Mouse (Mus musculus) heart, embryonic 11.5 days (tissue): ENCODE measurements around the gene Bfsp1. TPM values are rescaled to one million over a fixed set of nuclear protein-coding genes. Genes with fewer than 3 reads are reported as not detected.

Source experiments
- ATAC-seq: fragments of 200-750 bp; cut with Nextera tagmentation; replicated peaks from 2 replicates; pipeline ENCODE4 v1.8.0; 2017; ENCODE audit warnings: moderate library complexity; ENCODE audit not compliant: insufficient number of reproducible peaks, low FRiP score, low TSS enrichment
- H3K27ac ChIP-seq: fragments of 300-500 bp; sonication (generic); 2 replicates; pipeline ENCODE4 v1.5.1; 2014; ENCODE audit warnings: mild to moderate bottlenecking, low read depth, low read length
- H3K27me3 ChIP-seq: fragments of 300-500 bp; sonication (generic); 2 replicates; pipeline ENCODE4 v1.6.1; 2014; ENCODE audit warnings: mild to moderate bottlenecking, low read length, mixed read lengths; ENCODE audit not compliant: control insufficient read depth, insufficient read depth
- H3K36me3 ChIP-seq: fragments of 300-500 bp; sonication (generic); 2 replicates; pipeline ENCODE4 v1.6.1; 2014; ENCODE audit warnings: mild to moderate bottlenecking, low read length, moderate library complexity, mixed read lengths; ENCODE audit not compliant: control insufficient read depth, insufficient read depth
- H3K4me1 ChIP-seq: fragments of 300-500 bp; sonication (generic); 2 replicates; pipeline ENCODE4 v1.6.1; 2014; ENCODE audit warnings: low read length; ENCODE audit not compliant: control insufficient read depth, insufficient read depth
- H3K4me2 ChIP-seq: fragments of 300-500 bp; sonication (generic); 2 replicates; pipeline ENCODE4 v1.6.1; 2014; ENCODE audit warnings: mild to moderate bottlenecking, moderate library complexity
- H3K4me3 ChIP-seq: fragments of 300-500 bp; sonication (generic); 2 replicates; pipeline ENCODE4 v1.5.1; 2014; ENCODE audit warnings: low read depth, low read length
- H3K9ac ChIP-seq: fragments of 300-500 bp; sonication (generic); 2 replicates; pipeline ENCODE4 v1.6.1; 2014; ENCODE audit warnings: mild to moderate bottlenecking, low read depth, low read length, moderate library complexity
- H3K9me3 ChIP-seq: fragments of 300-500 bp; sonication (generic); replicated peaks from 2 replicates; pipeline ENCODE4 v1.6.1; 2016; ENCODE audit warnings: low read length; ENCODE audit not compliant: control insufficient read depth
- WGBS: fragments of 180-500 bp; shearing (Covaris S2); extraction: QIAGEN DNeasy Blood & Tissue Kit; methylation state at CpG from one replicate; pipeline ENCODE4 v1.1.7; 2014; ENCODE audit not compliant: insufficient replicate concordance; 5-methylcytosine and 5-hydroxymethylcytosine counted together
- polyA plus RNA-seq: library from polyadenylated mRNA; unstranded; fragments of >200 nt; fragmentation: Nextera tagmentation; extraction: Ambion mirVana; gene quantifications from 2 replicates; pipeline ENCODE4 v1.2.1, GENCODE M21; 2014

Gene Bfsp1
- polyA plus RNA-seq, 1 experiment from 2014 or later, result 1.5 TPM

GRCm38 (mm10) chr2:143844779-143845178 lies 18.2 kb downstream of the Bfsp1 start:
- Histone ChIP-seq H3K4me3 (no peak overlapping the region), H3K4me1 (peaks cover 6% of the 10 kb centered on the region; the same call in 1 of the 2 replicates), H3K36me3 (no peaks in the 10 kb centered on the region), H3K4me2 (no peak overlapping the region), H3K27me3 (no peaks in the 10 kb centered on the region), H3K9me3 (no peaks in the 10 kb centered on the region), H3K9ac (no peak overlapping the region), H3K27ac (no peak overlapping the region)
- WGBS, result 74% methylated on average over 5 of the region's 5 CpGs
- ATAC-seq, result no peak

DNA sequence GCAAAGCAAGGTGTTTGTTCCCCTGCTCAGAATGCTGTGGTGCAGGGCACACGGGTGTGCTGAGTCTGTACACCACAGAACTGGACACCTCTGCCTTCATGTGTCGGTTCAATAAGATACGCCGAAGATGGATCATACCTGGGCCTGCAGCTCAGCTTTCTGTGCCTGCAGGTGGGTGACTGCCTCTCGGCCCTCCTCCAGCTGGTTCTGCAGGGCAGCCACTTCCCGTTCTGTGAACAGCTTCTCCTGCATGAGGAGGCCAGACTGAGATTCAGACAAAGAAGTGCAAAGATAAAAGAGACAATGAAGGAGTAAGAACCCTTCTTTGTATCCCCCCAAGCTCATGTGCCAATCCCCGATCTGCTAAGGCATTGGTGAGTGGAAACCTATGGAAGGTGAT lies 21.4 kb downstream of the Bfsp1 start:
- H3K4me1 ChIP-seq, result no peaks in the 10 kb centered on the region
- no peaks in the 10 kb centered on the region for H3K36me3 ChIP-seq
- no peaks in the 10 kb centered on the region for H3K27me3 ChIP-seq
- 80% methylated on average over 7 of the region's 7 CpGs for WGBS
- no peak for ATAC-seq
- no peak overlapping the region for H3K9ac ChIP-seq
- H3K9me3 ChIP-seq, result no peaks in the 10 kb centered on the region
- H3K4me2 ChIP-seq, result no peak overlapping the region
- no peak overlapping the region for H3K27ac ChIP-seq
- no peak overlapping the region for H3K4me3 ChIP-seq

DNA sequence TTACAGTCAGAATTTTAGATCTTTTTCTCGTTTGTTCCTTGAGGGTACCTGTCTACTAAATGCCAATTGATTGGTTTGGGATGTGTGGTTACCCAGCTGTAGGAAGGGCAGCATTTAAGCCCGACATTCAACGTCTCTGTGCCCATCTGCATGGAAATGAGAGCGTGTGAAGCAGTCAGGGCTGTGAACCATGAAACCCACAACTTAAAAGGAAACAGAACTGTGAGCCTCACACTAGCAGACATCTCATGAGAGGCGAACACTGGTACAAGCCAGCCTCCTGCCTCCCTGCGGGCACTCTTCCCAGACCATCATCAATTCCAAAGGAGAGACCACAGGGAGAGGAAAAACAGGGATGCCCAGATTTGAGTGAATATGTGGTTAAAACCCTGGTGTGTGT lies 22.1 kb downstream of the Bfsp1 start:
- ATAC-seq, result no peak
- no peaks in the 10 kb centered on the region for H3K27me3 ChIP-seq
- H3K9ac ChIP-seq, result no peak overlapping the region
- no peaks in the 10 kb centered on the region for H3K9me3 ChIP-seq
- no peaks in the 10 kb centered on the region for H3K36me3 ChIP-seq
- no peaks in the 10 kb centered on the region for H3K4me1 ChIP-seq
- H3K4me3 ChIP-seq, result no peak overlapping the region
- 81% methylated on average over 6 of the region's 6 CpGs for WGBS
- H3K4me2 ChIP-seq, result no peak overlapping the region
- no peak overlapping the region for H3K27ac ChIP-seq

DNA sequence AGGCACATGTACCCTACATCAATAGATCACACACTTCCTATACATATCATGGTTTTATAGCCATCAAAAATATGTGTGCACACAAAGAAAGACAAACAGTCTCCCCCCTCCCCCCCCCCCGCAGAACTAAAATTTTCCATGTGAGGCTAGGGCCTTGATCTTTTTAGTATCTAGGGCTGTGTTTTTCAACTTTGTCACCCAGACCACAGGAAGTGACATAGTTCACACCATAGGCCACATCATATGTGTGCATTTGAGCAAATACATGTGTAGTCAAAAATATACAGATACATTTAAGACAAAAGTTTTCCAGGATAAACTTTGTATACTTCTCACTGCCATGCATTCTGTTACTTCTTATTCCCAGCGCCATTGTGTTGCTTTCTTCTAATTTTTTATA lies 23.5 kb downstream of the Bfsp1 start:
- ATAC-seq, result no peak
- WGBS, result 86% methylated on average over 2 of the region's 2 CpGs
- no peaks in the 10 kb centered on the region for H3K9me3 ChIP-seq
- H3K27me3 ChIP-seq, result no peaks in the 10 kb centered on the region
- H3K27ac ChIP-seq, result no peak overlapping the region
- H3K9ac ChIP-seq, result no peak overlapping the region
- H3K4me1 ChIP-seq, result no peaks in the 10 kb centered on the region
- no peak overlapping the region for H3K4me2 ChIP-seq
- no peak overlapping the region for H3K4me3 ChIP-seq
- H3K36me3 ChIP-seq, result no peaks in the 10 kb centered on the region

DNA sequence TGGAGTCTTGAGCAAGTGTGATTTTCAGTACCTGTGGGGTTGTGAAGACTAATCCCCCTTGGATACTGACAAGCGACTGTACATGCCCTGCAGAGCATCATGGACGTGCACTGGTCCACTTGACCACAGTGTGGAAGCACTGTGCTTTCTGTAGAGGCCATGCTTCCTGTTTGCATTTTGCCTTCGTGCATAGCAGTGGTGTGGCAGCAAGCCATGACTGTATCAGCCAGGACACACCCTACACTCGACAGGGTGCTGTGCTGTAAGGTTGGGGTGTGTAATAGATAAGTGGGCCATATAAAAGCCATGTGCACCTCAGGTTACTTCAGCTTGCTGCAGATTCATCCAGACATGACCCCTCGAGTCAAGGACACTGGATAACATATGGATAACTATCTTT lies 24.3 kb downstream of the Bfsp1 start:
- 48% methylated on average over 5 of the region's 5 CpGs for WGBS

DNA sequence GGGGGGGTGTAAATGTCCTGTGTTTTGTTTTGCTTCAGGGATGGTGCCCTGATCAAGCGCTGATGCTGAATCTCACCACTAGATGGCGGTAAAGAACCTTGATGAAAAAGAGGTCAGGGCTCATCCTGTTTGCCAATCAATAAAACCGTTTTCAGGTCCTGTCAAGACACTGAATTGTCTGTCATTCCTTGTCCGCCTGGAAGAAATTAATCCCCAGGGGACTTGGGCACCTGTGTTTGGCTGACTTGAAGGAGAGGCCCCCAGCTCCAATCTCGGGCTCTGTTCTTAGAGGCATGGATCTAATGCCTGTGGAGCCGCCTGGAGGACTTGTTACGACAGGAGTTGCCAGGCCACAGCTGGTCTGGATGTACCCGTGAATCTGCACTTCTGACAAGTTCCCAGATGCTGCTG lies 25.7 kb downstream of the Bfsp1 start:
- no peak for ATAC-seq
- no peak overlapping the region for H3K27ac ChIP-seq
- WGBS, result 2% methylated on average over 8 of the region's 8 CpGs
- no peaks in the 10 kb centered on the region for H3K9me3 ChIP-seq
- peaks cover 4% of the 10 kb centered on the region; the same call in 1 of the 2 replicates for H3K4me1 ChIP-seq
- no peaks in the 10 kb centered on the region for H3K27me3 ChIP-seq
- H3K9ac ChIP-seq, result peak overlapping the region; percentile 43; the same call in 1 of the 2 replicates
- peak overlapping the region; percentile 22; the same call in 1 of the 2 replicates for H3K4me3 ChIP-seq
- H3K4me2 ChIP-seq, result peak overlapping the region; percentile 69
- H3K36me3 ChIP-seq, result no peaks in the 10 kb centered on the region

More for the DNA sequence above, 24.3 kb downstream of the Bfsp1 start:
- Histone ChIP-seq H3K9ac (no peak overlapping the region), H3K9me3 (no peaks in the 10 kb centered on the region), H3K36me3 (no peaks in the 10 kb centered on the region), H3K4me3 (no peak overlapping the region), H3K4me1 (peaks cover 4% of the 10 kb centered on the region; the same call in 1 of the 2 replicates), H3K27ac (no peak overlapping the region), H3K27me3 (no peaks in the 10 kb centered on the region), H3K4me2 (no peak overlapping the region)
- ATAC-seq, result 0 out of 2 replicates have a peak, but pooled peaks have one; percentile 47

DNA sequence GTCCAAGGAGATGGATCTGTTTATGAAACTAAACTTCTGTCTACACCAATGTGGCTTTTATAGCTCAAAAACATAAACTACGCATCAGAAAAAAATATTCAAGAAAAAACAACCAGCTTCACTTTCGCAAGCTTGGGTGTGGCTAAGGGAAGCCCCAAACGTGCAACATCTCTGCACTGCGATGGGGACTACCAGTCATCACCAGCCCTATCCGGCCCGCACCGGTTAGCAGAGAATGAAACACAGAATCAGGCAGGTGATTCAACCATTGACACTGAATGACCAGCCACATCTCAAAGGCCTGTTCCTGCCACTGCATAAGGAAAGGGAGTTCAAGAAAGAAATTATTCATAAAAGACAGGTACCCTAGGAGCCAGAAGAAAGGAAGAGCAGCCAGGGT lies 27.2 kb downstream of the Bfsp1 start:
- H3K9ac ChIP-seq, result no peak overlapping the region
- H3K27me3 ChIP-seq, result no peaks in the 10 kb centered on the region
- no peaks in the 10 kb centered on the region for H3K36me3 ChIP-seq
- H3K4me2 ChIP-seq, result no peak overlapping the region
- no peak for ATAC-seq
- 84% methylated on average over 7 of the region's 7 CpGs for WGBS
- H3K4me3 ChIP-seq, result no peak overlapping the region
- peaks cover 4% of the 10 kb centered on the region; the same call in 1 of the 2 replicates for H3K4me1 ChIP-seq
- no peak overlapping the region for H3K27ac ChIP-seq
- no peaks in the 10 kb centered on the region for H3K9me3 ChIP-seq

- no peak for ATAC-seq
- Histone ChIP-seq H3K4me3 (no peak overlapping the region), H3K9me3 (no peaks in the 10 kb centered on the region), H3K4me1 (peaks cover 4% of the 10 kb centered on the region; the same call in 1 of the 2 replicates), H3K27ac (no peak overlapping the region), H3K27me3 (no peaks in the 10 kb centered on the region), H3K4me2 (no peak overlapping the region), H3K9ac (no peak overlapping the region), H3K36me3 (no peaks in the 10 kb centered on the region)
- 53% methylated on average over 6 of the region's 6 CpGs for WGBS
Observed at GRCm38 (mm10) chr2:143834082-143834481, 28.9 kb downstream of the Bfsp1 start.

DNA sequence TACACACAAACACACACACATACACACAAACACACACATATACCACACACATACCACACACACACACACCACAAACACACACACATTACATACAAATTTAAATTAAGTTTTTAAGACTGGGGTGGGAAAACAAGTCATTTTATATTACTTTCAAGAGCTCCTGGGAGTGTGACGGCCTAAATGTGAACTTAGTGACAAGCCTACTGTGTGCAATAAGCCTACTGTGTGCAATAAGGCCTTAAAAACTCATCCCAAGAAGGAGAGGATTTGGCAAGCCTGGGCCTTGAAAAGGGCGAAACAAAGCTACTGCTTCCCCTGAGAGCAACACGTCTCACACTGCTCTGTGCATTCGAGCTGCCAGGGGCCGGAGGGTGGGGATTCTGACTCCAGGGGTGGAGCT lies 30.3 kb downstream of the Bfsp1 start:
- no peaks in the 10 kb centered on the region for H3K27me3 ChIP-seq
- no peaks in the 10 kb centered on the region for H3K36me3 ChIP-seq
- 69% methylated on average over 5 of the region's 5 CpGs for WGBS
- no peak for ATAC-seq
- H3K4me3 ChIP-seq, result no peak overlapping the region
- no peak overlapping the region for H3K9ac ChIP-seq
- no peak overlapping the region for H3K27ac ChIP-seq
- peaks cover 4% of the 10 kb centered on the region; the same call in 1 of the 2 replicates for H3K4me1 ChIP-seq
- no peak overlapping the region for H3K4me2 ChIP-seq
- no peaks in the 10 kb centered on the region for H3K9me3 ChIP-seq
